Mouse (Mus musculus) E14TG2a.4 (cell line): ENCODE measurements around the gene Map1lc3b.

ENCODE experiments used
- H3K27me3 ChIP-seq: 2 replicates; pipeline ENCODE4 v1.6.1; 2014; ENCODE audit warnings: low read length, control low read depth; ENCODE audit not compliant: insufficient read depth
- H3K36me3 ChIP-seq: 2 replicates; pipeline ENCODE4 v1.6.1; 2014; ENCODE audit warnings: low read length, control low read depth; ENCODE audit not compliant: insufficient read depth
- H3K4me1 ChIP-seq: replicated peaks from 2 replicates; pipeline ENCODE4 v1.6.1; 2014; ENCODE audit warnings: low read depth, low read length, control low read depth
- H3K4me3 ChIP-seq: replicated peaks from 2 replicates; pipeline ENCODE4 v1.5.1; 2014; ENCODE audit warnings: mild to moderate bottlenecking, low read length
- H3K9me3 ChIP-seq: 2 replicates; pipeline ENCODE4 v1.6.1; 2014; ENCODE audit warnings: low read length, control low read depth
- CTCF ChIP-seq: conservative IDR thresholded peaks from 2 replicates; pipeline ENCODE4 v1.5.1; 2014; ENCODE audit warnings: low read length
- NANOG ChIP-seq: IDR thresholded peaks from 2 replicates; pipeline ENCODE4 v1.6.1; 2014; ENCODE audit warnings: borderline replicate concordance, low read length, mixed read lengths
- POU5F1 ChIP-seq: IDR thresholded peaks from 2 replicates; pipeline ENCODE4 v1.6.1; 2014; ENCODE audit warnings: low read length, borderline replicate concordance

The Map1lc3b gene

GRCm38 (mm10) chr8:121623043-121623442, 32.9 kb downstream of the Map1lc3b start:
- H3K4me1 ChIP-seq, result peaks cover 12% of the 10 kb centered on the region
- TF ChIP-seq POU5F1 (no peak), NANOG (no peak), CTCF (no peak)
- H3K9me3 ChIP-seq, result no peaks in the 10 kb centered on the region
- H3K4me3 ChIP-seq, result no peak overlapping the region
- peaks cover 48% of the 10 kb centered on the region for H3K36me3 ChIP-seq
- no peaks in the 10 kb centered on the region for H3K27me3 ChIP-seq

GRCm38 (mm10) chr8:121628681-121629080, 38.5 kb downstream of the Map1lc3b start:
- Histone ChIP-seq H3K4me1 (peaks cover 22% of the 10 kb centered on the region), H3K4me3 (no peak overlapping the region), H3K36me3 (peaks cover 42% of the 10 kb centered on the region), H3K27me3 (no peaks in the 10 kb centered on the region), H3K9me3 (no peaks in the 10 kb centered on the region)
- TF ChIP-seq CTCF (no peak), POU5F1 (no peak), NANOG (no peak)

- no peaks in the 10 kb centered on the region for H3K27me3 ChIP-seq
- H3K4me3 ChIP-seq, result no peak overlapping the region
- no peak for TF ChIP-seq POU5F1
- no peak for TF ChIP-seq NANOG
- TF ChIP-seq CTCF, result no peak
- peaks cover 25% of the 10 kb centered on the region for H3K4me1 ChIP-seq
- peaks cover 30% of the 10 kb centered on the region for H3K36me3 ChIP-seq
- no peaks in the 10 kb centered on the region for H3K9me3 ChIP-seq
Observed at GRCm38 (mm10) chr8:121631645-121632071, 41.5 kb downstream of the Map1lc3b start.

- H3K36me3 ChIP-seq, result peaks cover 23% of the 10 kb centered on the region
- TF ChIP-seq NANOG (no peak), POU5F1 (no peak), CTCF (no peak)
- no peaks in the 10 kb centered on the region for H3K9me3 ChIP-seq
- no peaks in the 10 kb centered on the region for H3K27me3 ChIP-seq
- H3K4me1 ChIP-seq, result peaks cover 31% of the 10 kb centered on the region
- no peak overlapping the region for H3K4me3 ChIP-seq
Observed at GRCm38 (mm10) chr8:121632401-121632800, 42.2 kb downstream of the Map1lc3b start.

GRCm38 (mm10) chr8:121635534-121635933, 45.4 kb downstream of the Map1lc3b start:
- no peaks in the 10 kb centered on the region for H3K27me3 ChIP-seq
- H3K9me3 ChIP-seq, result no peaks in the 10 kb centered on the region
- no peak for TF ChIP-seq POU5F1
- no peak for TF ChIP-seq CTCF
- no peak for TF ChIP-seq NANOG
- peaks cover 13% of the 10 kb centered on the region for H3K36me3 ChIP-seq
- H3K4me1 ChIP-seq, result peaks cover 37% of the 10 kb centered on the region
- no peak overlapping the region for H3K4me3 ChIP-seq

- H3K4me3 ChIP-seq, result no peak overlapping the region
- no peak for TF ChIP-seq POU5F1
- no peak for TF ChIP-seq CTCF
- TF ChIP-seq NANOG, result no peak
- peaks cover 40% of the 10 kb centered on the region for H3K4me1 ChIP-seq
- peaks cover 13% of the 10 kb centered on the region for H3K36me3 ChIP-seq
- no peaks in the 10 kb centered on the region for H3K27me3 ChIP-seq
- no peaks in the 10 kb centered on the region for H3K9me3 ChIP-seq
Observed at GRCm38 (mm10) chr8:121636180-121636579, 46.0 kb downstream of the Map1lc3b start.

GRCm38 (mm10) chr8:121642804-121643203, 52.6 kb downstream of the Map1lc3b start:
- TF ChIP-seq NANOG (no peak), CTCF (no peak), POU5F1 (no peak)
- H3K9me3 ChIP-seq, result no peaks in the 10 kb centered on the region
- peaks cover 50% of the 10 kb centered on the region for H3K4me1 ChIP-seq
- peaks cover 17% of the 10 kb centered on the region for H3K36me3 ChIP-seq
- no peak overlapping the region for H3K4me3 ChIP-seq
- H3K27me3 ChIP-seq, result no peaks in the 10 kb centered on the region

- H3K4me3 ChIP-seq, result no peak overlapping the region
- no peaks in the 10 kb centered on the region for H3K9me3 ChIP-seq
- peaks cover 23% of the 10 kb centered on the region for H3K36me3 ChIP-seq
- no peaks in the 10 kb centered on the region for H3K27me3 ChIP-seq
- TF ChIP-seq NANOG, result no peak
- no peak for TF ChIP-seq CTCF
- TF ChIP-seq POU5F1, result no peak
- peaks cover 56% of the 10 kb centered on the region for H3K4me1 ChIP-seq
Observed at GRCm38 (mm10) chr8:121643384-121643783, 53.2 kb downstream of the Map1lc3b start.

GRCm38 (mm10) chr8:121647511-121648215, 57.5 kb downstream of the Map1lc3b start:
- TF ChIP-seq POU5F1, result no peak
- no peak for TF ChIP-seq CTCF
- TF ChIP-seq NANOG, result no peak
- Histone ChIP-seq H3K4me1 (peaks cover 68% of the 10 kb centered on the region), H3K9me3 (no peaks in the 10 kb centered on the region), H3K4me3 (no peak overlapping the region), H3K36me3 (peaks cover 47% of the 10 kb centered on the region), H3K27me3 (peaks cover 18% of the 10 kb centered on the region)
